Comparison of ENCODE assay signal across 12 mouse cellular contexts in genomic region chr9:116974134-116974533, GRCm38 (mm10).
DNase-seq lines count a peak whose midpoint lies in the region; ATAC-seq and TF ChIP-seq lines count a peak whose summit lies in the region.
"Had no signal": no experiment of that assay in that cellular context is flagged by ENCODE, and none has a peak within 500 bp of the region (broad histone marks: within the 10 kb centered on the region; RNA-seq: fewer than 3 reads in every experiment).

No protein-coding gene starts in this region.

- intact Hi-C loops in heart, postnatal 25 days (cut with DNase I), result no loop called here
- intact Hi-C loops in gastrocnemius, postnatal 14 days (cut with DNase I; ENCODE audit: low total_unique reads), result no loop called here

- no peaks in the 10 kb centered on the region for H3K27me3 ChIP-seq in heart, embryonic 16.5 days (ENCODE audit: control insufficient read depth, insufficient read depth, low read length)
- no peaks in the 10 kb centered on the region for H3K27me3 ChIP-seq in E14TG2a.4 (ENCODE audit: insufficient read depth, low read length)
- H3K27me3 ChIP-seq in Patski, result no peaks in the 10 kb centered on the region
- H3K27me3 ChIP-seq: embryonic facial prominence, embryonic 13.5 days had no signal

- WGBS in heart, embryonic 16.5 days, result 89% methylated on average over 3 of the region's 3 CpGs

- ATAC-seq in heart, embryonic 16.5 days (replicated peaks; ENCODE audit: extremely low read depth, insufficient read depth, low FRiP score), result no peak
- no peak for ATAC-seq in Patski
- ATAC-seq: intestine, embryonic 16.5 days had no signal

- peak; percentile 52 for TF ChIP-seq CTCF in layer of hippocampus, adult 2 months (conservative IDR thresholded peaks at IDR 0.05)
- TF ChIP-seq CTCF in E14TG2a.4 (conservative IDR thresholded peaks at IDR 0.05; ENCODE audit: low read length) (peak; percentile 56), Patski (IDR thresholded peaks at IDR 0.05) (peak; percentile 46)

- no peaks in the 10 kb centered on the region for H3K4me1 ChIP-seq in heart, embryonic 16.5 days (ENCODE audit: control insufficient read depth, insufficient read depth, low read length)
- no peaks in the 10 kb centered on the region for H3K4me1 ChIP-seq in E14TG2a.4 (replicated peaks; ENCODE audit: low read depth, low read length)

- H3K9me3 ChIP-seq in heart, embryonic 16.5 days (replicated peaks; ENCODE audit: control insufficient read depth, low read length), result no peaks in the 10 kb centered on the region; the same call in 1 of the 2 replicates
- H3K9me3 ChIP-seq in E14TG2a.4 (ENCODE audit: low read length), result no peaks in the 10 kb centered on the region
- H3K9me3 ChIP-seq: embryonic facial prominence, embryonic 13.5 days had no signal

- POLR2A ChIA-PET in Patski (lab: Charles Lee), result no interaction called here

- peaks cover 5% of the 10 kb centered on the region; the same call in 1 of the 2 replicates for H3K36me3 ChIP-seq in heart, embryonic 16.5 days (ENCODE audit: control insufficient read depth, insufficient read depth)
- H3K36me3 ChIP-seq in E14TG2a.4 (ENCODE audit: insufficient read depth, low read length), result no peaks in the 10 kb centered on the region

- peak overlapping the region; percentile 38; the same call in 1 of the 2 replicates for H3K4me2 ChIP-seq in heart, embryonic 16.5 days (ENCODE audit: low read depth, low read length)
- H3K4me2 ChIP-seq: embryonic facial prominence, embryonic 13.5 days had no signal

- H3K9ac ChIP-seq in heart, embryonic 16.5 days (ENCODE audit: low read length), result no peak overlapping the region
- H3K9ac ChIP-seq: embryonic facial prominence, embryonic 13.5 days had no signal

- CTCF ChIA-PET in Patski (lab: Charles Lee), result no interaction called here

- DNase-seq in heart, postnatal 25 days (ENCODE audit: low spot score), result no peak
- DNase-seq in layer of hippocampus, adult 2 months (ENCODE audit: low spot score in 2 of 2), result no peak
- no peak for DNase-seq in layer of hippocampus, postnatal 14 days (ENCODE audit: low spot score in 2 of 2)
- DNase-seq in Patski (ENCODE audit: low read depth, low spot score), result no peak
- DNase-seq in spleen, postnatal 10 days (ENCODE audit: low spot score in 2 of 2), result no peak
- DNase-seq in gastrocnemius, postnatal 14 days, result no peak
- DNase-seq: cerebellum, postnatal 25 days had no signal

- in situ Hi-C loops in Patski (cut with MboI; ENCODE audit: low pct_unique_long_range_greater_than_20kb), result no loop called here

- H3K4me3 ChIP-seq in heart, embryonic 16.5 days (ENCODE audit: low read length), result no peak overlapping the region
- H3K4me3 ChIP-seq in layer of hippocampus, adult 2 months, result no peak overlapping the region
- H3K4me3 ChIP-seq in E14TG2a.4 (replicated peaks; ENCODE audit: low read length), result no peak overlapping the region
- H3K4me3 ChIP-seq: embryonic facial prominence, embryonic 13.5 days; myocyte had no signal

- peak overlapping the region; percentile 58; the same call in 1 of the 2 replicates for H3K27ac ChIP-seq in heart, embryonic 16.5 days (ENCODE audit: low read length)
- H3K27ac ChIP-seq in layer of hippocampus, adult 2 months, result no peak overlapping the region
- H3K27ac ChIP-seq: embryonic facial prominence, embryonic 13.5 days had no signal
